Mouse (Mus musculus) ES-E14 (cell line): ENCODE measurements at regions not wholly inside any gene's neighbourhood (a gene's known extent, or its start where the extent isn't known, plus 50 kb on each side); places are given as distances from the start of the nearest gene placed in this dataset.

Experiments
- MAFK ChIP-seq: IDR thresholded peaks from 2 replicates; pipeline ENCODE4 v1.6.1; 2014; ENCODE audit warnings: mild to moderate bottlenecking, low read depth, low read length, inconsistent platforms; ENCODE audit not compliant: insufficient read depth
- ZNF384 ChIP-seq: IDR thresholded peaks from 2 replicates; pipeline ENCODE4 v1.6.1; 2012; ENCODE audit warnings: low read depth, low read length, inconsistent platforms

DNA sequence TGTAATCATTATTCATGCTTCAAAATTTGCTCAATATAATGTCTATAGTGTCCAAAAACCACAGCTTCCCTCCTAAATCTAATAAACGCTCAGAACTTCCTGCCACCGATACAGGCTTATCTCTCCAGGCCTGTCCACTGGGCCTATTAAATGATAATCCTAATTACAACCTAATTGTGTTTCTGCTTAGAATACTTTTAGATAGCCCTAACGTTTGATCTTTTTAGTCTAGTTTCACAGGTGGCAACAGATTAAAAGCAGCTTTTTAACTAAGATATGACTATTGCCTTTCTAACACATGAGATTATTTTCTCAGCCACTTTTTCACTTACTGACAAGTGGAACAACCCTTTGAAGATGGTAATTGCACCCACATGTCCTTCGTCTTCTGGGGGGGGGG lies 188.6 kb downstream of the Cog6 start:
- TF ChIP-seq ZNF384 (no peak), MAFK (no peak)
